13 mouse cellular contexts compared by ENCODE assay signal in the genomic region with DNA sequence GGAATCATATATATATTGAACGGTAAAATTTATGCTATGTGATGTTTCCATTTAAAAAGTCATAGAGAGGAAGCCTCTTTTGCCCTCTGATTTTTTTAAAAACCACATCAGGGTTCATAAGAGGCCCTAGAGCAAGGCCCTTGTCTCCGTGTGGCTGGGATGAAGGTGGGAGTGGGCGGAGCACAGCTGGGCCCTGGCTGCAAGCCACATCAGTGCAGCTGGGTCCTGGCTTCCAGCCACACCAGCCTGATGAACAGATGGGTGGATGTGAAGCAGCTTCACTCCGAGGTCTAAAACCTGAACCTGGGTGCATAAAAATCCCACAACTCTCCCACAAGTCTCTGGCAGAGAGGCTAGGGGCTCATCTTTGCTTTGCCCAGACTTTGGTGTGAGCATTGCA.
DNase-seq lines count a peak whose midpoint lies in the region; ATAC-seq and TF ChIP-seq lines count a peak whose summit lies in the region.
"Had no signal": no experiment of that assay in that cellular context is flagged by ENCODE, and none has a peak within 500 bp of the region (broad histone marks: within the 10 kb centered on the region; RNA-seq: fewer than 3 reads in every experiment).

No protein-coding gene starts in this region.

- no peak overlapping the region for H3K4me3 ChIP-seq in heart, postnatal 0 days (ENCODE audit: low read depth, low read length)
- no peak overlapping the region for H3K4me3 ChIP-seq in lung, embryonic 15.5 days
- no peak overlapping the region for H3K4me3 ChIP-seq in lung, adult 2 months (replicated peaks; ENCODE audit: extremely low read depth, low read depth, low read length)
- H3K4me3 ChIP-seq: liver, embryonic 13.5 days; midbrain, embryonic 10.5 days had no signal

- no peak overlapping the region for H3K4me2 ChIP-seq in heart, postnatal 0 days (ENCODE audit: low read depth, low read length)
- no peak overlapping the region for H3K4me2 ChIP-seq in lung, embryonic 15.5 days
- H3K4me2 ChIP-seq: liver, embryonic 13.5 days had no signal

- 37% methylated on average over 4 of the region's 4 CpGs for WGBS in heart, postnatal 0 days
- 37% methylated on average over 4 of the region's 4 CpGs for WGBS in lung, embryonic 15.5 days
- 41% methylated on average over 4 of the region's 4 CpGs for WGBS in lung, adult 2 months

- ATAC-seq in heart, postnatal 0 days (ENCODE audit: insufficient read depth, low read depth): peak; percentile 51
- ATAC-seq in lung, embryonic 15.5 days (ENCODE audit: borderline replicate concordance, extremely low read depth, low FRiP score, low TSS enrichment): 0 out of 2 replicates have a peak, but pooled peaks have one; percentile 39
- ATAC-seq in granulocyte monocyte progenitor cell, adult 5-6 weeks (replicated peaks; ENCODE audit: poor library complexity, severe bottlenecking): no peak

- TF ChIP-seq CTCF in heart, postnatal 0 days (IDR thresholded peaks at IDR 0.05; ENCODE audit: low read depth): no peak
- no peak for TF ChIP-seq CTCF in lung, adult 2 months (IDR thresholded peaks at IDR 0.05; ENCODE audit: insufficient read depth, low read length)

- no peak overlapping the region for H3K27ac ChIP-seq in heart, postnatal 0 days (ENCODE audit: low read depth)
- no peak overlapping the region for H3K27ac ChIP-seq in lung, embryonic 15.5 days
- H3K27ac ChIP-seq: liver, embryonic 13.5 days; midbrain, embryonic 10.5 days had no signal

- TF ChIP-seq EP300 in heart, postnatal 0 days (IDR thresholded peaks at IDR 0.05; ENCODE audit: low read depth): no peak

- H3K36me3 ChIP-seq in heart, postnatal 0 days (replicated peaks; ENCODE audit: control insufficient read depth, insufficient read depth, low read length): 0 out of 2 replicates have a peak, but pooled peaks cover 3% of the 10 kb centered on the region
- H3K36me3 ChIP-seq in lung, embryonic 15.5 days: no peaks in the 10 kb centered on the region
- H3K36me3 ChIP-seq: liver, embryonic 13.5 days had no signal

- no peak overlapping the region for H3K9ac ChIP-seq in heart, postnatal 0 days (replicated peaks; ENCODE audit: low read depth, low read length)
- no peak overlapping the region for H3K9ac ChIP-seq in lung, embryonic 15.5 days
- H3K9ac ChIP-seq: liver, embryonic 13.5 days had no signal

- no peak for TF ChIP-seq POLR2A in lung, adult 2 months (IDR thresholded peaks at IDR 0.05; ENCODE audit: borderline replicate concordance, extremely low read depth, low read depth, low read length)

- H3K27me3 ChIP-seq in heart, postnatal 0 days (ENCODE audit: control insufficient read depth, insufficient read depth, low read length): no peaks in the 10 kb centered on the region
- H3K27me3 ChIP-seq in lung, embryonic 15.5 days: no peaks in the 10 kb centered on the region
- H3K27me3 ChIP-seq: liver, embryonic 13.5 days had no signal

- 0 out of 2 replicates have a peak, but pooled peaks cover 12% of the 10 kb centered on the region for H3K4me1 ChIP-seq in heart, postnatal 0 days (ENCODE audit: control insufficient read depth, insufficient read depth)
- H3K4me1 ChIP-seq in lung, embryonic 15.5 days: 0 out of 2 replicates have a peak, but pooled peaks cover 8% of the 10 kb centered on the region
- no peaks in the 10 kb centered on the region for H3K4me1 ChIP-seq in lung, adult 2 months (ENCODE audit: control insufficient read depth, insufficient read depth, low read length)
- H3K4me1 ChIP-seq: liver, embryonic 13.5 days had no signal

- H3K9me3 ChIP-seq in heart, postnatal 0 days (replicated peaks; ENCODE audit: control insufficient read depth, low read length): no peaks in the 10 kb centered on the region
- H3K9me3 ChIP-seq in lung, embryonic 15.5 days: no peaks in the 10 kb centered on the region
- H3K9me3 ChIP-seq: liver, embryonic 13.5 days; midbrain, embryonic 10.5 days had no signal

- DNase-seq in heart, postnatal 0 days (ENCODE audit: low spot score): no peak
- no peak for DNase-seq in heart, adult 8-10 months (ENCODE audit: low spot score)
- DNase-seq in lung, adult 2 months: no peak
- DNase-seq in NIH3T3 (ENCODE audit: low read depth): peak; percentile 24
- peak; percentile 44 for DNase-seq in lung, postnatal 14 days
- no peak for DNase-seq in gastrocnemius, adult 8-10 months (ENCODE audit: low spot score in 2 of 2)
- DNase-seq: adrenal gland, adult 2 months; kidney, adult 8-10 months; liver, embryonic 13.5 days; right cerebral cortex, adult 18-20 months had no signal

Comparison
In these comparisons a context has a peak if more than half of its experiments do, and no peak if none do; other contexts are left out.
1. DNase-seq: peak in NIH3T3 (single experiment) and lung, postnatal 14 days (single experiment); none in heart, postnatal 0 days (single experiment), heart, adult 8-10 months (single experiment), lung, adult 2 months (single experiment) and gastrocnemius, adult 8-10 months (0 of 2).